Mouse (Mus musculus) Patski (cell line): ENCODE results near the gene Ryk. TPM values are rescaled to one million over a fixed set of nuclear protein-coding genes. Genes with fewer than 3 reads are reported as not detected.
"Not testable (repeated sequence)": the region's sequence is repeated elsewhere in the genome, so short reads cannot be mapped to it uniquely, and the experiment has no call there.

Source experiments
- ATAC-seq: fragments of 100-300 bp; one replicate; pipeline ENCODE4 v1.8.0; 2021
- CTCF ChIA-PET: fragments of 350-600 bp; sonication (Branson Sonifier 250); formaldehyde crosslinking; loops from one replicate; lab custom pipeline; 2022; ENCODE audit warnings: inconsistent platforms; lab: Charles Lee
- POLR2A ChIA-PET: fragments of 350-600 bp; sonication (Branson Sonifier 250); formaldehyde crosslinking; loops from one replicate; lab custom pipeline; 2022; ENCODE audit warnings: antibody characterized with exemption, inconsistent platforms; lab: Charles Lee
- DNase-seq: peaks from one replicate; pipeline ENCODE4 v3.0.0-alpha.2; 2011; ENCODE audit warnings: low read depth, low spot score
- H3K27me3 ChIP-seq: fragments of 371-371 bp; one replicate; pipeline ENCODE4 v1.5.1; 2021
- CTCF ChIP-seq: fragments of 100-300 bp; IDR thresholded peaks from one replicate; pipeline ENCODE4 v1.5.1; 2021
- in situ Hi-C: fragments of 300-500 bp; cut with MboI; formaldehyde crosslinking; loops from 3 replicates; pipeline ENCODE4 v1.11.1; 2018; ENCODE audit warnings: low pct_unique_long_range_greater_than_20kb, mixed read lengths
- polyA plus RNA-seq: library from polyadenylated mRNA; unstranded; gene quantifications from one replicate; pipeline ENCODE4 v1.2.3, GENCODE M21; 2021

Gene Ryk
- polyA plus RNA-seq, 1 experiment from 2014 or later: 141 TPM

GRCm38 (mm10) chr9:102890166-102890565 is 55.4 kb downstream of the Ryk start:
- ATAC-seq: no peak
- ChIA-PET POLR2A (no interaction called here), CTCF (interaction anchor here (1.4 kb wide), 1 partner anchor 13 kb away, joined by 3 read pairs; no protein-coding TSS in a partner anchor)
- no peaks in the 10 kb centered on the region for H3K27me3 ChIP-seq
- no peak for DNase-seq
- no peak for TF ChIP-seq CTCF
- in situ Hi-C loops: no loop called here

- ChIA-PET CTCF (interaction anchor here (1.1 kb wide), 1 partner anchor 14 kb away, joined by 4 read pairs; no protein-coding TSS in a partner anchor), POLR2A (interaction anchor here (0.6 kb wide), 2 partner anchors 95 to 297 kb away, joined by 3 read pairs; no protein-coding TSS in a partner anchor)
- no peak for ATAC-seq
These were observed 58.0 kb downstream of the Ryk start for GRCm38 (mm10) chr9:102892480-102893355.

DNA sequence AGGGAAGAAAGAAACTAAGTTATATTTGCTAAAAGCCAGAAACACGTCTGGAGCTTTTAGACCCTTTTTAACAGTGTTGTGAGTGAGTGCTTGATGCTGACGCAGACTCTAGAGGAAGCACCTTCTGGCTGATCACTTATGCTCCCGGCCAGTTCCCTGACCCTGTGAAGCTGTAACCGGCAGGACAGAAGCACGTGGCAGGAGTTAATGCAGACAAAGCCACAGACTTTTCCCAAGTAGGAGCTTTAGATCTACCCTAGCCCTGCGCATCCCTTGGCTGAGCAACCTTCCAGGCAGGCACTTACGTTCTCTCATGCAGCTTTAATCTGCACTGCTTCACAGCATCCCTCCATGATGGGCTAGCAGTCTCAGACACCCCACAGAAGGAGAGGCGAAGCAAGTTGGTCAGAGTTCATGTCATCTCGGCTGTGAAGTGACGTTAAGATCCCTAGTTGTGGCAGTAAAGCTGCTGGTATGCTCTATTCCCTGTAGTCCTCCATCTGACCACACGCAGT is 58.7 kb downstream of the Ryk start:
- no peaks in the 10 kb centered on the region for H3K27me3 ChIP-seq
- DNase-seq (no peak), ATAC-seq (no peak)
- TF ChIP-seq CTCF: no peak
- POLR2A ChIA-PET: interaction anchor here (0.6 kb wide), 2 partner anchors 95 to 298 kb away, joined by 3 read pairs; no protein-coding TSS in a partner anchor
- in situ Hi-C loops: no loop called here
- CTCF ChIA-PET: interaction anchor here (1.1 kb wide), 1 partner anchor 14 kb away, joined by 4 read pairs; no protein-coding TSS in a partner anchor

More at GRCm38 (mm10) chr9:102892480-102893355, 58.0 kb downstream of the Ryk start:
- no peaks in the 10 kb centered on the region for H3K27me3 ChIP-seq
- DNase-seq: no peak
- in situ Hi-C loops: no loop called here
- no peak for TF ChIP-seq CTCF

DNA sequence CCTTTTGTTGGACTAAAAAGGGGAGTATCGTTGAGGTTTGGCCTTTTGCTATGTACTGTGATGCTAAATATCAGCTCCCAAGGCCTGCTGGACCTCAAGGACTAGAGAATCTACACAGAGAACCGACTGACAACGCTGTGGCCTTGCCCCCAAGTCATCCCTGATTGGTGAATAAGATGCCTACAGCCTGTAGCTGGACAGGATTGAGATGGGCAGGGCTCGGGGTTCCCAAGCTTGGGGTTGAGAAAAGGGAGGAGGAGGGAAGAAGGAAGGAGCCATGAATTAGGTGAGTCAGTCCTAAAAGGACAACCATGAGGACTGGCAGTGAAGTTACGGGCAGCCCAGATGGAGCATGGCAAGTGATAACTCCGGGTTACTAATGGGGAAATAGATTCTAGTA is 65.2 kb downstream of the Ryk start:
- in situ Hi-C loops: no loop called here
- CTCF ChIA-PET: interaction anchor here (1.3 kb wide), 1 partner anchor 14 kb away, joined by 4 read pairs; no protein-coding TSS in a partner anchor
- ATAC-seq (no peak), DNase-seq (no peak)
- TF ChIP-seq CTCF: no peak
- POLR2A ChIA-PET: interaction anchor here (1.5 kb wide), 1 partner anchor 14 kb away, joined by 3 read pairs; no protein-coding TSS in a partner anchor
- H3K27me3 ChIP-seq: no peaks in the 10 kb centered on the region

GRCm38 (mm10) chr9:102902308-102902707 is 67.6 kb downstream of the Ryk start:
- TF ChIP-seq CTCF: no peak
- H3K27me3 ChIP-seq: no peaks in the 10 kb centered on the region
- ATAC-seq (no peak), DNase-seq (no peak)
- in situ Hi-C loops: no loop called here
- CTCF ChIA-PET: interaction anchor here (1.4 kb wide), 1 partner anchor 11 kb away, joined by 3 read pairs; no protein-coding TSS in a partner anchor
- POLR2A ChIA-PET: no interaction called here

DNA sequence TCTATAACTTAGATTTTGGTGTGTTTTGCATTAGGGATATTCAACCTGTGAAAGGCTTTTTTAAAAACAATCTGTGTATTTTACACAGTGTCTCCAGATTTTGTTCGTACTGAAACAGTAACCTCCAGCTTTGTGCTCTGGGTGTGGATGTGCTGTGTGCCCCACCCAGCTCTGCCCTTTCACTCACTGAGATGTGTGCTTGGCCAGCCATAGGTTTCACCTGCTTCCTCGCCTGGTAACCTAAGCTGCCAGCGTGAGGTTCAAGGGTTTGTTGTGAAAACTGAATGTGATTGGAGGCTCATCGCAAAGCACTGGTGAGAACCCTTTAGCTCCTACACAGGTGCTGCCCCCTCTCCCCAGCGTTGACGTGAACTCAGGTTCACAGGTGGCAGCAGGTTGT is 70.2 kb downstream of the Ryk start:
- in situ Hi-C loops: no loop called here
- POLR2A ChIA-PET: no interaction called here

GRCm38 (mm10) chr9:102906781-102907180 is 72.1 kb downstream of the Ryk start:
- in situ Hi-C loops: no loop called here
- ATAC-seq: no peak
- no peaks in the 10 kb centered on the region for H3K27me3 ChIP-seq
- ChIA-PET CTCF (no interaction called here), POLR2A (interaction anchor here (1.5 kb wide), 1 partner anchor 8 kb away, joined by 5 read pairs; no protein-coding TSS in a partner anchor)
- no peak for DNase-seq
- TF ChIP-seq CTCF: no peak

More for the DNA sequence above, 70.2 kb downstream of the Ryk start:
- CTCF ChIA-PET: no interaction called here
- no peak for DNase-seq
- no peak for TF ChIP-seq CTCF
- ATAC-seq: no peak
- no peaks in the 10 kb centered on the region for H3K27me3 ChIP-seq

GRCm38 (mm10) chr9:102907521-102908246 is 73.0 kb downstream of the Ryk start:
- ATAC-seq: no peak
- POLR2A ChIA-PET: interaction anchor here (0.6 kb wide), 1 partner anchor 329 kb away, joined by 4 read pairs; no protein-coding TSS in a partner anchor
- H3K27me3 ChIP-seq: no peaks in the 10 kb centered on the region
- CTCF ChIA-PET: interaction anchor here (0.7 kb wide), 1 partner anchor 89 kb away, joined by 3 read pairs; no protein-coding TSS in a partner anchor
- no peak for DNase-seq
- in situ Hi-C loops: no loop called here
- TF ChIP-seq CTCF: no peak

DNA sequence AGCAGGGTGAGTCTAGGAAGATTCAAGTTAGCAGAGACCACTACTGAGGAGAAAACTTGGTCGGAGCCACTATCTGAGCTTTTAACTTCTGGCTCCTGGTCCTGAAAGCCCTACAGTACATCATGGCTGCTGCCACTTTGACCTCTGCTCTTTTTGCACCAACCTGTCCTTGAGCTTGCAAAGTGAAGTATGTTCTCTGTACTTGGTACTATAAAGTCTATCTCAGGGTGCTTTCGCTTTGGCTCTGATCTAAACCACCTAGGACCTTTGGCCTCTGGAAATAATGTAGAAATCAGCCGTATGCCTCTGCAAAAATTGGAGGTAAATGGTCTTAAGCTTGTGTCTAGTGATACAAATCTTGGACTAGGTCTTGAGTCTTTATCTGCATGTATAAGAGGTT is 76.8 kb downstream of the Ryk start:
- ChIA-PET CTCF (interaction anchor here (1.2 kb wide), 1 partner anchor 13 kb away, joined by 3 read pairs; no protein-coding TSS in a partner anchor), POLR2A (no interaction called here)
- DNase-seq: no peak
- TF ChIP-seq CTCF: no peak
- in situ Hi-C loops: no loop called here
- ATAC-seq: no peak
- H3K27me3 ChIP-seq: no peaks in the 10 kb centered on the region

DNA sequence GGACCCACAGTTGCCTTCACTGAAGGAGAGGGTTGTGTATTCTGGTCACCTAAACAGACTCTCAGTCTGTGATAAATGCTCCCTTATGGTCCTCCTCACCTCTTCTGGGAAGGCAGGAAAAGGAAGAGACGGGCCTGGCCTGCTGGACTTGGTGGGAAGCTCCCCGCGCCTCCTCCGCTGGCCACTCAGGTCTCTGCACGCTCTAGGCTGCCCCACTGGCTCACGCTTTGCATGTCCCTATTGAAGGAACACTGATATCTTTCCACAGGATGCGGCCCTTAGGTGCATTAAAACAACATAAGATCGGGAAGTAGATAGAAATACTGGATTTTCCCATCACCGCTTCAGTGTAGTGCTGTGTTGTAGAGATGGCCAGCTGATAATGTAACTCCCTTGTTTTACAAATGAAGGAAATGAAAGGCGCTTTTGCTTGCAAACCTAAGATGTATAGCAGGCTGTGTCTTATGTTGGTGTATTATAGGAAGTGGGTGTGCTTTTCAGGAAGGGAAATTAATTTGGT is 77.9 kb downstream of the Ryk start:
- DNase-seq (no peak), ATAC-seq (no peak)
- H3K27me3 ChIP-seq: no peaks in the 10 kb centered on the region
- POLR2A ChIA-PET: no interaction called here
- CTCF ChIA-PET: no interaction called here
- in situ Hi-C loops: no loop called here
- TF ChIP-seq CTCF: no peak

- POLR2A ChIA-PET: interaction anchor here (1.0 kb wide), 1 partner anchor 14 kb away, joined by 3 read pairs; no protein-coding TSS in a partner anchor
- CTCF ChIA-PET: interaction anchor here (1.4 kb wide), 1 partner anchor 13 kb away, joined by 4 read pairs; no protein-coding TSS in a partner anchor
- DNase-seq, H3K27me3 ChIP-seq, ATAC-seq, in situ Hi-C loops: not testable (repeated sequence)
These were observed 78.9 kb downstream of the Ryk start for GRCm38 (mm10) chr9:102913597-102913996.
